Mouse (Mus musculus): ENCODE measurements around the gene Rap1a. TPM values are rescaled to one million over a fixed set of nuclear protein-coding genes. Genes with fewer than 3 reads are reported as not detected.

Gene Rap1a
- total and polyA plus RNA-seq, 3 experiments: 32.3 to 64.5 TPM; not detected in 1

DNA sequence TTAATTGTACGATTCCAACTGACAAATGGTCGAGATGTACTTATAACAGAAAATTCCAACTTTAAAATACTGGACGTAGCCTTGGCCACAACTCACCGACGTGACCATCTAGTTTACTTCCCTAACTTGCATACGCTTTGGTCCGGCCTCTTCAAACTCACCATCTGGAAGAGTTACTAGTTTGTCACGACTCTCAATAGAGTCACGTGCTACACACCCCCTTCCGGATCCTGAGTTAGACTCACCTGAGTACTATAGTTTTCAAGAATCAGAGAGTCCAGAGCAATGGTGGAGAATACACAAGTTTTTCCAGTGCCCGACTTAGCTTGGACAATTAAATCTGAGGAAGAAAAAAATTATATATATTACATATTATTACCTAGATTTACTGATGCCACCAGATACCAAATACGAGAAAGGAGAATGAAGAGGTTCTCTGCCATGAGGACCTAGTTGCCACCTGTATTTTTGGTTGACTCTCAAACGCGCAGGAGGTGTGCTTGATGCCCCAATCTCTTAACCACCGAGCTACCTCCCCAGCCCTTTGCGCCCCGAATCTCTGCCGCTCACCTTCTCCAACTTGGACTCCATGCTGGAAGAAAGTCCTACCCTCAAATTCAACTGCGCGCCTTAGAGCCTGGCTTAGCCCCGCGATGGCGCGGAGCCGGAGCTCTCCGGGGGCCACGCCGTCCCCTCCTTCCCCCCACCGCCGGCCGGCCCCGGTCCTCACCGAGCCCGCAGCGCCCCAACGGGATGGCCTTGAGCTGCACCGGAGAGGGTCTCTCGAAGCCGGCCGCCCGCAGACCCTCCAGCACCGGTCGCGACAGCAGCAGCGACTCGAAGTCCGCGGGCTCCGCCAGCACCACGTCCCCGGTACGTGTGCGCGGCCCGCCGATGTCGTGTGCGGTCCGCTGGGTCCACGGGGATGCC is 114.5 kb downstream of the Rap1a start:
- Histone ChIP-seq H3K9me3 (replicated peaks; ENCODE audit: insufficient read depth, low read length) (no peaks in the 10 kb centered on the region), H3K4me1 (ENCODE audit: control insufficient read depth in 1 of 2, insufficient read depth in 2 of 2, low read length in 2 of 2) (peaks cover 0 to 12% of the 10 kb centered on the region in 2 experiments; a peak in 2 of 4 replicates), H3K27ac (ENCODE audit: control insufficient read depth, low read depth, low read length) (peak overlapping the region; percentile 29), H3K4me3 (ENCODE audit: control insufficient read depth in 1 of 2, insufficient read depth in 1 of 2, low read depth in 2 of 2, low read length in 2 of 2) (peak overlapping the region; percentile 56 to 78), H3K79me2 (ENCODE audit: control insufficient read depth, insufficient read depth, low read length, poor library complexity) (peaks cover 20% of the 10 kb centered on the region), H3K9ac (ENCODE audit: control insufficient read depth, low read depth, low read length, poor library complexity, severe bottlenecking) (peak overlapping the region; percentile 89), H3K36me3 (ENCODE audit: control insufficient read depth in 1 of 2, insufficient read depth in 2 of 2, low read length in 2 of 2) (peaks cover 6 to 13% of the 10 kb centered on the region in 2 experiments), H3K27me3 (ENCODE audit: control insufficient read depth in 1 of 2, insufficient read depth in 2 of 2, low read length in 2 of 2) (no peaks in the 10 kb centered on the region)
- DNase-seq (ENCODE audit: low read depth, low spot score): peak; percentile 44
- TF ChIP-seq ZC3H11A (IDR thresholded peaks at IDR 0.05; ENCODE audit: low read depth, low read length): no peak
- peak; percentile 65 for TF ChIP-seq USF1 (IDR thresholded peaks at IDR 0.05; ENCODE audit: low read depth, low read length)
- peak; percentile 35; the same call in 1 of the 2 replicates for TF ChIP-seq BHLHE40 (IDR thresholded peaks at IDR 0.05; ENCODE audit: borderline replicate concordance, low read depth, low read length)
- peak; percentile 55; the same call in 1 of the 2 replicates for TF ChIP-seq MXI1 (IDR thresholded peaks at IDR 0.05; ENCODE audit: low read depth, low read length)
- TF ChIP-seq MAX (IDR thresholded peaks at IDR 0.05; ENCODE audit: low read length): peak; percentile 65

GRCm38 (mm10) chr3:105680346-105680745 is 120.8 kb downstream of the Rap1a start:
- Histone ChIP-seq H3K27ac (ENCODE audit: control insufficient read depth, low read depth, low read length) (no peak overlapping the region), H3K27me3 (ENCODE audit: control insufficient read depth in 1 of 2, insufficient read depth in 2 of 2, low read length in 2 of 2) (no peaks in the 10 kb centered on the region), H3K4me3 (ENCODE audit: control insufficient read depth in 1 of 2, insufficient read depth in 1 of 2, low read depth in 2 of 2, low read length in 2 of 2) (no peak overlapping the region), H3K79me2 (ENCODE audit: control insufficient read depth, insufficient read depth, low read length, poor library complexity) (peaks cover 4% of the 10 kb centered on the region; the same call in 1 of the 2 replicates), H3K4me1 (ENCODE audit: control insufficient read depth in 1 of 2, insufficient read depth in 2 of 2, low read length in 2 of 2) (peaks cover 0 to 2% of the 10 kb centered on the region in 2 experiments; a peak in 1 of 4 replicates), H3K36me3 (ENCODE audit: control insufficient read depth in 1 of 2, insufficient read depth in 2 of 2, low read length in 2 of 2) (peaks cover 0 to 16% of the 10 kb centered on the region in 2 experiments; a peak in 3 of 4 replicates), H3K9me3 (replicated peaks; ENCODE audit: insufficient read depth, low read length) (no peaks in the 10 kb centered on the region), H3K9ac (ENCODE audit: control insufficient read depth, low read depth, low read length, poor library complexity, severe bottlenecking) (no peak overlapping the region)
- no peak for DNase-seq (ENCODE audit: low read depth, low spot score)
- TF ChIP-seq HCFC1 (IDR thresholded peaks at IDR 0.05; ENCODE audit: low read depth, low read length): no peak
- TF ChIP-seq BHLHE40 (IDR thresholded peaks at IDR 0.05; ENCODE audit: borderline replicate concordance, low read depth, low read length): no peak
- no peak for TF ChIP-seq NRF1 (IDR thresholded peaks at IDR 0.05; ENCODE audit: insufficient read depth, low read depth, low read length, poor library complexity, severe bottlenecking)
- no peak for TF ChIP-seq USF2 (IDR thresholded peaks at IDR 0.05; ENCODE audit: borderline replicate concordance in 1 of 2, insufficient read depth in 1 of 2, low read depth in 1 of 2, low read length in 2 of 2)
- no peak for TF ChIP-seq MAZ (IDR thresholded peaks at IDR 0.05; ENCODE audit: low read depth, low read length)
- no peak for TF ChIP-seq GABPA (IDR thresholded peaks at IDR 0.05; ENCODE audit: low read depth, low read length)
- TF ChIP-seq TCF12 (IDR thresholded peaks at IDR 0.05; ENCODE audit: low read depth, low read length): no peak
- no peak for TF ChIP-seq MEF2A (IDR thresholded peaks at IDR 0.05; ENCODE audit: extremely low read depth, insufficient replicate concordance, low read depth, low read length, poor library complexity, severe bottlenecking)
- TF ChIP-seq CHD2 (IDR thresholded peaks at IDR 0.05; ENCODE audit: low read length): no peak
- no peak for TF ChIP-seq EP300 (IDR thresholded peaks at IDR 0.05; ENCODE audit: low read depth in 1 of 2, low read length in 2 of 2)
- TF ChIP-seq MYC (IDR thresholded peaks at IDR 0.05; ENCODE audit: low read depth, low read length): no peak
- TF ChIP-seq POLR2AphosphoS5 (IDR thresholded peaks at IDR 0.05; ENCODE audit: borderline replicate concordance, low read depth, low read length): no peak
- no peak for TF ChIP-seq UBTF (IDR thresholded peaks at IDR 0.05; ENCODE audit: borderline replicate concordance, insufficient read depth, low read depth, low read length)
- no peak for TF ChIP-seq MYB (IDR thresholded peaks at IDR 0.05; ENCODE audit: low read depth, low read length)
- TF ChIP-seq POLR2AphosphoS2 (IDR thresholded peaks at IDR 0.05; ENCODE audit: low read length): no peak
- no peak for TF ChIP-seq ZC3H11A (IDR thresholded peaks at IDR 0.05; ENCODE audit: low read depth, low read length)
- no peak for TF ChIP-seq RCOR1 (IDR thresholded peaks at IDR 0.05; ENCODE audit: low read depth, low read length)
- TF ChIP-seq ZNF384 (IDR thresholded peaks at IDR 0.05; ENCODE audit: low read depth, low read length): no peak
- TF ChIP-seq NELFE (IDR thresholded peaks at IDR 0.05; ENCODE audit: low read depth, low read length): no peak

Measured in MEL (cell line).